Mouse (Mus musculus) testis, adult 2 months (tissue): ENCODE results near the gene Mtss1l.

Experiments
- CTCF ChIP-seq: fragments of 200-500 bp; IDR thresholded peaks from 2 replicates; pipeline ENCODE4 v1.5.1; 2012; ENCODE audit warnings: low read depth, mild to moderate bottlenecking, inconsistent platforms, low read length, moderate library complexity; ENCODE audit not compliant: control insufficient read depth, insufficient read depth, insufficient replicate concordance
- POLR2A ChIP-seq: fragments of 200-500 bp; IDR thresholded peaks from 2 replicates; pipeline ENCODE4 v1.6.1; 2012; ENCODE audit warnings: low read depth, mild to moderate bottlenecking, inconsistent platforms, low read length, moderate library complexity; ENCODE audit not compliant: control insufficient read depth

- TF ChIP-seq CTCF (no peak), POLR2A (no peak)
These were observed 4.0 kb downstream of the Mtss1l start for GRCm38 (mm10) chr8:110725084-110725838.
